8 mouse cellular contexts compared by ENCODE assay signal in genomic region chr14:16366174-16366889, GRCm38 (mm10). TPM values are rescaled to one million over a fixed set of nuclear protein-coding genes. Genes with fewer than 3 reads are reported as not detected.
A peak's percentile ranks its signal among the peaks of the same experiment; 100 is the strongest.
DNase-seq lines count a peak whose midpoint lies in the region; ATAC-seq and TF ChIP-seq lines count a peak whose summit lies in the region.

No protein-coding gene starts in this region.

- peak; percentile 7; the same call in 1 of the 2 replicates for ATAC-seq in kidney, embryonic 14.5 days (ENCODE audit: low FRiP score, low TSS enrichment)
- ATAC-seq in forebrain, embryonic 13.5 days = no peak; the same call in 1 of the 2 replicates
- peak; percentile 13 for ATAC-seq in liver, embryonic 13.5 days (ENCODE audit: low read depth)
- no peak; the same call in 1 of the 2 replicates for ATAC-seq in stomach, postnatal 0 days (ENCODE audit: low FRiP score, low TSS enrichment)

- no peak for TF ChIP-seq CTCF in stomach, postnatal 0 days (IDR thresholded peaks at IDR 0.05; ENCODE audit: low read depth)

- H3K27ac ChIP-seq in kidney, embryonic 14.5 days (ENCODE audit: low read depth, low read length) = peak overlapping the region; percentile 97
- peak overlapping the region; percentile 99 for H3K27ac ChIP-seq in forebrain, embryonic 13.5 days
- peak overlapping the region; percentile 95 for H3K27ac ChIP-seq in liver, embryonic 13.5 days
- peak overlapping the region; percentile 99 for H3K27ac ChIP-seq in stomach, postnatal 0 days (replicated peaks)

- 8% methylated on average over 16 of the region's 16 CpGs for WGBS in kidney, embryonic 14.5 days
- 15% methylated on average over 16 of the region's 16 CpGs for WGBS in forebrain, embryonic 13.5 days
- 5% methylated on average over 16 of the region's 16 CpGs for WGBS in liver, embryonic 13.5 days (ENCODE audit: insufficient replicate concordance)
- 5% methylated on average over 16 of the region's 16 CpGs for WGBS in stomach, postnatal 0 days

- 0 out of 2 replicates have a peak, but pooled peaks cover 9% of the 10 kb centered on the region for H3K4me1 ChIP-seq in kidney, embryonic 14.5 days (ENCODE audit: control insufficient read depth, insufficient read depth, low read length)
- H3K4me1 ChIP-seq in forebrain, embryonic 13.5 days = peaks cover 32% of the 10 kb centered on the region
- H3K4me1 ChIP-seq in liver, embryonic 13.5 days (replicated peaks) = peaks cover 48% of the 10 kb centered on the region
- H3K4me1 ChIP-seq in stomach, postnatal 0 days (replicated peaks; ENCODE audit: control insufficient read depth, insufficient read depth) = no peaks in the 10 kb centered on the region; the same call in 1 of the 2 replicates

- peak overlapping the region; percentile 95 for H3K4me3 ChIP-seq in kidney, embryonic 14.5 days (ENCODE audit: low read length)
- peak overlapping the region; percentile 96 for H3K4me3 ChIP-seq in forebrain, embryonic 13.5 days
- peak overlapping the region; percentile 76 for H3K4me3 ChIP-seq in liver, embryonic 13.5 days (replicated peaks)
- H3K4me3 ChIP-seq in stomach, postnatal 0 days (ENCODE audit: low read depth, low read length) = peak overlapping the region; percentile 95

- peak overlapping the region; percentile 99 for H3K9ac ChIP-seq in kidney, embryonic 14.5 days (ENCODE audit: low read depth, low read length)
- H3K9ac ChIP-seq in forebrain, embryonic 13.5 days = peak overlapping the region; percentile 99
- H3K9ac ChIP-seq in liver, embryonic 13.5 days = peak overlapping the region; percentile 98
- peak overlapping the region; percentile 96 for H3K9ac ChIP-seq in stomach, postnatal 0 days (ENCODE audit: low read length)

- no peak for TF ChIP-seq EP300 in stomach, postnatal 0 days (optimal IDR thresholded peaks at IDR 0.05)

- no peaks in the 10 kb centered on the region for H3K36me3 ChIP-seq in kidney, embryonic 14.5 days (ENCODE audit: control insufficient read depth, insufficient read depth, low read length)
- H3K36me3 ChIP-seq in forebrain, embryonic 13.5 days (ENCODE audit: poor library complexity, severe bottlenecking) = peaks cover 4% of the 10 kb centered on the region
- peaks cover 6% of the 10 kb centered on the region; the same call in 1 of the 2 replicates for H3K36me3 ChIP-seq in liver, embryonic 13.5 days
- H3K36me3 ChIP-seq in stomach, postnatal 0 days (ENCODE audit: control insufficient read depth, insufficient read depth, low read length) = no peaks in the 10 kb centered on the region

- peak overlapping the region; percentile 59 for H3K4me2 ChIP-seq in kidney, embryonic 14.5 days (replicated peaks; ENCODE audit: low read depth, low read length)
- H3K4me2 ChIP-seq in forebrain, embryonic 13.5 days = peak overlapping the region; percentile 80
- peak overlapping the region; percentile 82 for H3K4me2 ChIP-seq in liver, embryonic 13.5 days
- H3K4me2 ChIP-seq in stomach, postnatal 0 days (replicated peaks; ENCODE audit: low read depth) = peak overlapping the region; percentile 84

- DNase-seq in kidney, adult 11 months = no peak
- DNase-seq in NIH3T3 (ENCODE audit: low read depth) = peak; percentile 52
- DNase-seq in liver, embryonic 13.5 days = peak; percentile 9
- peak; percentile 46 for DNase-seq in stomach, postnatal 0 days (ENCODE audit: low spot score)
- DNase-seq in ovary, adult 18-20 months (ENCODE audit: low spot score) = no peak
- DNase-seq in ovary, postnatal 36 days (ENCODE audit: low spot score) = no peak

- no peaks in the 10 kb centered on the region for H3K9me3 ChIP-seq in kidney, embryonic 14.5 days (ENCODE audit: control insufficient read depth, low read length)
- H3K9me3 ChIP-seq in forebrain, embryonic 13.5 days (replicated peaks) = no peaks in the 10 kb centered on the region
- H3K9me3 ChIP-seq in liver, embryonic 13.5 days (replicated peaks) = no peaks in the 10 kb centered on the region
- no peaks in the 10 kb centered on the region for H3K9me3 ChIP-seq in stomach, postnatal 0 days (ENCODE audit: control insufficient read depth, low read length)

- H3K27me3 ChIP-seq in kidney, embryonic 14.5 days (ENCODE audit: control insufficient read depth, insufficient read depth, low read length) = no peaks in the 10 kb centered on the region
- H3K27me3 ChIP-seq in forebrain, embryonic 13.5 days = no peaks in the 10 kb centered on the region
- H3K27me3 ChIP-seq in liver, embryonic 13.5 days = no peaks in the 10 kb centered on the region
- no peaks in the 10 kb centered on the region for H3K27me3 ChIP-seq in stomach, postnatal 0 days (ENCODE audit: control insufficient read depth, insufficient read depth, low read length)

RNA-seq across cellular contexts. Expression of gene Top2b, which starts 1.4 kb away (rescaled TPM):
- polyA plus RNA-seq in kidney, embryonic 14.5 days (2014; fragmentation: Nextera tagmentation; extraction: Ambion mirVana) = 66.7 and 92.5 TPM in 2 replicates
- polyA plus RNA-seq in forebrain, embryonic 13.5 days (2015; fragmentation: Nextera tagmentation; extraction: Ambion mirVana) = 111 and 122 TPM in 2 replicates
- 17.6 and 22.8 TPM in 2 replicates for polyA plus RNA-seq in liver, embryonic 13.5 days (2015; fragmentation: Nextera tagmentation; extraction: Ambion mirVana)
- polyA plus RNA-seq in stomach, postnatal 0 days (2015; fragmentation: Nextera tagmentation; extraction: Ambion mirVana) = 18.6 and 21.3 TPM in 2 replicates

Comparison
In these comparisons a context has a peak if more than half of its experiments do, and no peak if none do; other contexts are left out.
1. ATAC-seq: peak in kidney, embryonic 14.5 days (single experiment) and liver, embryonic 13.5 days (single experiment); none in forebrain, embryonic 13.5 days (single experiment) and stomach, postnatal 0 days (single experiment).
2. DNase-seq: peak in NIH3T3 (single experiment), liver, embryonic 13.5 days (single experiment) and stomach, postnatal 0 days (single experiment); none in kidney, adult 11 months (single experiment), ovary, adult 18-20 months (single experiment) and ovary, postnatal 36 days (single experiment).
3. Peak in every context shown above with its lines, with median percentiles within 50 percentile points of each other: H3K27ac ChIP-seq, H3K4me2 ChIP-seq, H3K4me3 ChIP-seq and H3K9ac ChIP-seq.